Mouse (Mus musculus) forebrain, embryonic 13.5 days (tissue): ENCODE measurements around the gene Crtc2. TPM values are rescaled to one million over a fixed set of nuclear protein-coding genes. Genes with fewer than 3 reads are reported as not detected.
"Not testable (repeated sequence)": the region's sequence is repeated elsewhere in the genome, so short reads cannot be mapped to it uniquely, and the experiment has no call there.

Source experiments
- ATAC-seq: fragments of 200-750 bp; cut with Nextera tagmentation; 2 replicates; pipeline ENCODE4 v1.8.0; 2017
- H3K27ac ChIP-seq: fragments of 300-500 bp; sonication (generic); 2 replicates; pipeline ENCODE4 v1.5.1; 2015; ENCODE audit warnings: inconsistent platforms, mild to moderate bottlenecking, moderate library complexity
- H3K27me3 ChIP-seq: fragments of 300-500 bp; sonication (generic); 2 replicates; pipeline ENCODE4 v1.6.1; 2015; ENCODE audit warnings: mild to moderate bottlenecking, inconsistent platforms
- H3K36me3 ChIP-seq: fragments of 300-500 bp; sonication (generic); 2 replicates; pipeline ENCODE4 v1.6.1; 2015; ENCODE audit warnings: mild to moderate bottlenecking, inconsistent platforms; ENCODE audit not compliant: poor library complexity, severe bottlenecking
- H3K4me1 ChIP-seq: fragments of 300-500 bp; sonication (generic); 2 replicates; pipeline ENCODE4 v1.6.1; 2015; ENCODE audit warnings: inconsistent platforms
- H3K4me2 ChIP-seq: fragments of 300-500 bp; sonication (generic); 2 replicates; pipeline ENCODE4 v1.6.1; 2015; ENCODE audit warnings: inconsistent platforms, mild to moderate bottlenecking, moderate library complexity
- H3K4me3 ChIP-seq: fragments of 300-500 bp; sonication (generic); 2 replicates; pipeline ENCODE4 v1.5.1; 2015; ENCODE audit warnings: mild to moderate bottlenecking, inconsistent platforms
- H3K9ac ChIP-seq: fragments of 300-500 bp; sonication (generic); 2 replicates; pipeline ENCODE4 v1.6.1; 2015; ENCODE audit warnings: mild to moderate bottlenecking, inconsistent platforms
- H3K9me3 ChIP-seq: fragments of 300-500 bp; sonication (generic); replicated peaks from 2 replicates; pipeline ENCODE4 v1.6.1; 2016; ENCODE audit warnings: inconsistent platforms
- WGBS: fragments of 180-500 bp; shearing (Covaris S2); methylation state at CpG from one replicate; pipeline ENCODE4 v1.1.7; 2015; 5-methylcytosine and 5-hydroxymethylcytosine counted together
- polyA plus RNA-seq: library from polyadenylated mRNA; unstranded; fragments of >200 nt; fragmentation: Nextera tagmentation; extraction: Ambion mirVana; gene quantifications from 2 replicates; pipeline ENCODE4 v1.2.1, GENCODE M21; 2015

Gene Crtc2
- polyA plus RNA-seq, 1 experiment from 2014 or later, result 17.2 TPM

- WGBS, result under 1% methylated on average over 3 of the region's 3 CpGs
- Histone ChIP-seq H3K9me3 (no peaks in the 10 kb centered on the region), H3K9ac (peak overlapping the region; percentile 80), H3K36me3 (peaks cover 15% of the 10 kb centered on the region), H3K4me1 (peaks cover 34% of the 10 kb centered on the region), H3K4me2 (peak overlapping the region; percentile 82), H3K4me3 (peak overlapping the region; percentile 60), H3K27me3 (no peaks in the 10 kb centered on the region), H3K27ac (peak overlapping the region; percentile 77)
- peak; percentile 34 for ATAC-seq
Observed at GRCm38 (mm10) chr3:90247630-90247959, 6.4 kb upstream of the Crtc2 start.

- peaks cover 29% of the 10 kb centered on the region for H3K4me1 ChIP-seq
- peak within 1 kb of the TSS; percentile 80 for H3K9ac ChIP-seq
- H3K9me3 ChIP-seq, result no peaks in the 10 kb centered on the region
- peaks cover 15% of the 10 kb centered on the region for H3K36me3 ChIP-seq
- H3K4me2 ChIP-seq, result peak within 1 kb of the TSS; percentile 82
- 2% methylated on average over 44 of the region's 44 CpGs for WGBS
- no peaks in the 10 kb centered on the region for H3K27me3 ChIP-seq
- H3K27ac ChIP-seq, result peak within 1 kb of the TSS; percentile 77
- peak; percentile 96 for ATAC-seq
- H3K4me3 ChIP-seq, result peak within 1 kb of the TSS; percentile 60
Observed at GRCm38 (mm10) chr3:90247960-90248745, 5.8 kb upstream of the Crtc2 start, which contains the start of gene Slc39a1. Gene Slc39a1, plus strand, starts transcription at chr3:90248172.

- Histone ChIP-seq H3K4me1 (peaks cover 25% of the 10 kb centered on the region), H3K9ac (peak overlapping the region; percentile 80), H3K36me3 (peaks cover 15% of the 10 kb centered on the region), H3K4me3 (peak overlapping the region; percentile 60), H3K4me2 (peak overlapping the region; percentile 82), H3K27me3 (no peaks in the 10 kb centered on the region), H3K27ac (peak overlapping the region; percentile 77), H3K9me3 (no peaks in the 10 kb centered on the region)
- 5% methylated on average over 10 of the region's 10 CpGs for WGBS
- ATAC-seq, result no peak
Observed at GRCm38 (mm10) chr3:90248746-90249100, 5.2 kb upstream of the Crtc2 start.

- H3K27ac ChIP-seq, result no peak overlapping the region
- no peak overlapping the region for H3K9ac ChIP-seq
- H3K36me3 ChIP-seq, result peaks cover 15% of the 10 kb centered on the region
- WGBS, result 90% methylated on average over 6 of the region's 6 CpGs
- no peaks in the 10 kb centered on the region for H3K9me3 ChIP-seq
- H3K4me2 ChIP-seq, result no peak overlapping the region
- H3K4me3 ChIP-seq, result no peak overlapping the region
- H3K27me3 ChIP-seq, result no peaks in the 10 kb centered on the region
- no peak for ATAC-seq
- peaks cover 30% of the 10 kb centered on the region for H3K4me1 ChIP-seq
Observed at GRCm38 (mm10) chr3:90250791-90251190, 3.2 kb upstream of the Crtc2 start.

- H3K4me2 ChIP-seq, ATAC-seq, H3K27me3 ChIP-seq, H3K9me3 ChIP-seq, H3K9ac ChIP-seq, H3K27ac ChIP-seq, H3K4me3 ChIP-seq: not testable (repeated sequence)
- WGBS, result 93% methylated on average over 9 of the region's 12 CpGs
- Histone ChIP-seq H3K4me1 (peaks cover 37% of the 10 kb centered on the region), H3K36me3 (peaks cover 15% of the 10 kb centered on the region)
Observed at GRCm38 (mm10) chr3:90251731-90252226, 2.2 kb upstream of the Crtc2 start.

GRCm38 (mm10) chr3:90252659-90253058 is 1.3 kb upstream of the Crtc2 start:
- not testable (repeated sequence) for H3K9me3 ChIP-seq, H3K9ac ChIP-seq, H3K27ac ChIP-seq, H3K4me2 ChIP-seq, ATAC-seq, H3K27me3 ChIP-seq, H3K4me3 ChIP-seq
- peaks cover 22% of the 10 kb centered on the region for H3K36me3 ChIP-seq
- 97% methylated on average over 2 of the region's 2 CpGs for WGBS
- H3K4me1 ChIP-seq, result peaks cover 34% of the 10 kb centered on the region

- ATAC-seq, result 0 out of 2 replicates have a peak, but pooled peaks have one; percentile 1
- H3K36me3 ChIP-seq, result peaks cover 28% of the 10 kb centered on the region
- not testable (repeated sequence) for H3K9ac ChIP-seq
Observed at GRCm38 (mm10) chr3:90253174-90253573, 789 bp upstream of the Crtc2 start.

GRCm38 (mm10) chr3:90254419-90255193 is 643 bp downstream of the Crtc2 start:
- peak overlapping the region; percentile 74 for H3K27ac ChIP-seq
- no peaks in the 10 kb centered on the region for H3K27me3 ChIP-seq
- no peaks in the 10 kb centered on the region for H3K9me3 ChIP-seq
- peak overlapping the region; percentile 89 for H3K4me3 ChIP-seq
- H3K4me1 ChIP-seq, result peaks cover 23% of the 10 kb centered on the region
- peaks cover 42% of the 10 kb centered on the region for H3K36me3 ChIP-seq
- peak overlapping the region; percentile 65 for H3K4me2 ChIP-seq
- H3K9ac ChIP-seq, result peak overlapping the region; percentile 92
- no peak for ATAC-seq
- under 1% methylated on average over 41 of the region's 41 CpGs for WGBS

More at GRCm38 (mm10) chr3:90253174-90253573, 789 bp upstream of the Crtc2 start:
- not testable (repeated sequence) for H3K27ac ChIP-seq, H3K27me3 ChIP-seq, H3K4me3 ChIP-seq, H3K9me3 ChIP-seq
- Histone ChIP-seq H3K4me2 (peak overlapping the region; percentile 65), H3K4me1 (peaks cover 34% of the 10 kb centered on the region)
- WGBS, result 100% methylated on average over 1 of the region's 1 CpGs

GRCm38 (mm10) chr3:90255194-90255565 is 1.2 kb downstream of the Crtc2 start:
- Histone ChIP-seq H3K9me3 (no peaks in the 10 kb centered on the region), H3K4me2 (peak overlapping the region; percentile 65), H3K27me3 (no peaks in the 10 kb centered on the region), H3K4me3 (peak overlapping the region; percentile 89), H3K27ac (no peak overlapping the region), H3K4me1 (peaks cover 23% of the 10 kb centered on the region), H3K36me3 (peaks cover 48% of the 10 kb centered on the region), H3K9ac (peak overlapping the region; percentile 92)
- 25% methylated on average over 2 of the region's 2 CpGs for WGBS
- no peak for ATAC-seq

GRCm38 (mm10) chr3:90255784-90256353 is 1.9 kb downstream of the Crtc2 start:
- H3K9me3 ChIP-seq, result no peaks in the 10 kb centered on the region
- H3K4me2 ChIP-seq, result peak overlapping the region; percentile 65
- no peaks in the 10 kb centered on the region for H3K27me3 ChIP-seq
- H3K4me1 ChIP-seq, result peaks cover 19% of the 10 kb centered on the region
- H3K4me3 ChIP-seq, result 0 out of 2 replicates have a peak overlapping the region, but pooled peaks have one; percentile 89
- H3K27ac ChIP-seq, result no peak overlapping the region
- WGBS, result 94% methylated on average over 14 of the region's 14 CpGs
- no peak for ATAC-seq
- 0 out of 2 replicates have a peak overlapping the region, but pooled peaks have one; percentile 0 for H3K9ac ChIP-seq
- H3K36me3 ChIP-seq, result peaks cover 49% of the 10 kb centered on the region

- H3K36me3 ChIP-seq, result peaks cover 50% of the 10 kb centered on the region
- no peak overlapping the region for H3K4me3 ChIP-seq
- no peak for ATAC-seq
- no peak overlapping the region for H3K4me2 ChIP-seq
- WGBS, result 91% methylated on average over 19 of the region's 19 CpGs
- peaks cover 17% of the 10 kb centered on the region for H3K4me1 ChIP-seq
- H3K27ac ChIP-seq, result no peak overlapping the region
- 0 out of 2 replicates have a peak overlapping the region, but pooled peaks have one; percentile 8 for H3K9ac ChIP-seq
- H3K9me3 ChIP-seq, result no peaks in the 10 kb centered on the region
- H3K27me3 ChIP-seq, result no peaks in the 10 kb centered on the region
Observed at GRCm38 (mm10) chr3:90256731-90257530, 3.0 kb downstream of the Crtc2 start.
